Mouse (Mus musculus): ENCODE data around the gene Slc6a20a. TPM values are rescaled to one million over a fixed set of nuclear protein-coding genes. Genes with fewer than 3 reads are reported as not detected.

Slc6a20a gene
- polyA plus RNA-seq, 1 experiment: not detected

DNA sequence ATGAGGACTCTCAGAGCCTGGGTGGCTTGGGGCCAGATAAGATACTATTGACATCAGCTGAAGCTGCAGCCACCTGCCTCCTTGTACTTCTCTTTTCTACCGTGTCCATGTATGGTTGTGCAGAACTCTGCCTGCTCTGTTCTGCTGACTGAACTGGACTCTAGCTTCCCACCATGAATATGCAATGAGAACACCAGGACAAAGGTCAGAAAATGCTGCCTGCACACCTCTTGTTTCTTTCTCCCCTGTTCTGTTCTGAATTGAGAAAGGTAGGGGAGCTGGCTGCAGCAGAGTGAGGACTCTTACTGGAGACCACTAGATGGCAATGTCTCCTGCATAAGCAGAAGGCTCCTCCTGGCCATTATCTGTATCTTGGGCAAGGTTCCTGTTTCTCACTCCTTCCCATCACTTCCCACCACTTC, 40.0 kb downstream of the Slc6a20a start:
- H3K27ac ChIP-seq (ENCODE audit: insufficient read depth, low read length): no peak overlapping the region
- no peaks in the 10 kb centered on the region for H3K4me1 ChIP-seq (ENCODE audit: control insufficient read depth, insufficient read depth, low read length)
- TF ChIP-seq CTCF (IDR thresholded peaks at IDR 0.05; ENCODE audit: borderline replicate concordance, insufficient read depth, low read length): no peak
- TF ChIP-seq POLR2A (IDR thresholded peaks at IDR 0.05; ENCODE audit: low read depth, low read length): no peak
- no peak overlapping the region for H3K4me3 ChIP-seq (ENCODE audit: insufficient read depth, low read length)

DNA sequence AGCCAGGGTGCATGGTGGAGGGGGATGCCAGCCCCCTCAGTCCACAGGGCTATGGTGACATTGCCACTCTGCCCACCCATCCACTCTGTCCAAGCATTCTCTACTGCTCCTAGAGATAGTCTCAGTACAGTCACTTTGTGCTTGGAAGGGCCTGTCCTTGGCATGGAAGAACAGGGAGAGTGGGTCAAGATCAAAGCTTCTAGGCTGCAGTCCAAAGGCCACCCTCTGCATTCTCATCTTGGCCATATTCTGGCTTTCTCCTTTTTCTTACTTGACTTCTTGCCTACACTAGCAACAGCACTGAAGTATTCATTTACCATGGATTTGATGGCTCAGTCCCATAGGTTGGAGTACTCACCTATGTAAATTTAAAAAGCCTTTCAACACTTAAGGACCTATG, 40.5 kb downstream of the Slc6a20a start:
- TF ChIP-seq POLR2A (IDR thresholded peaks at IDR 0.05; ENCODE audit: low read depth, low read length) (no peak), CTCF (IDR thresholded peaks at IDR 0.05; ENCODE audit: borderline replicate concordance, insufficient read depth, low read length) (no peak)
- no peaks in the 10 kb centered on the region for H3K4me1 ChIP-seq (ENCODE audit: control insufficient read depth, insufficient read depth, low read length)
- H3K4me3 ChIP-seq (ENCODE audit: insufficient read depth, low read length): no peak overlapping the region
- no peak overlapping the region for H3K27ac ChIP-seq (ENCODE audit: insufficient read depth, low read length)

DNA sequence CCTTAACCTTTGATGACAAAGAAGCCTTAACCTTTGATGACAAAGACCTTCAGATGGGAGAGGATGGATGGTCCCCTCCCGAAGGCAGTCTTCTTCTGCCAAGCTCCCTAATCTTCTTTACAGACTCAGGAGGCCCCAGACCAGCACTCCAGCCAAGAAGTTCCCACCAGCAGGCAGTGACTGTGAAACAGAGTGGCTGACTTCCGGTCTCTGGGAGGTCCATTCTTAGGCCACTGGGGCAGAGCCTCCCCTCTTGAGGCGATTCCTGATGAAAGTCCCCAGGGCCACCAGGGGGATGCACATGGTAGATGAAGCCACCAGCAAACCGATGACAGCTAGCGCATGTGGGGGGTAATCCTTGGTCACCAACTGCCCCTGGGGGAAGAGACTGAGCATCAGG, 41.9 kb downstream of the Slc6a20a start:
- no peak overlapping the region for H3K4me3 ChIP-seq (ENCODE audit: insufficient read depth, low read length)
- no peak for TF ChIP-seq POLR2A (IDR thresholded peaks at IDR 0.05; ENCODE audit: low read depth, low read length)
- no peak for TF ChIP-seq CTCF (IDR thresholded peaks at IDR 0.05; ENCODE audit: borderline replicate concordance, insufficient read depth, low read length)
- no peaks in the 10 kb centered on the region for H3K4me1 ChIP-seq (ENCODE audit: control insufficient read depth, insufficient read depth, low read length)
- H3K27ac ChIP-seq (ENCODE audit: insufficient read depth, low read length): no peak overlapping the region

DNA sequence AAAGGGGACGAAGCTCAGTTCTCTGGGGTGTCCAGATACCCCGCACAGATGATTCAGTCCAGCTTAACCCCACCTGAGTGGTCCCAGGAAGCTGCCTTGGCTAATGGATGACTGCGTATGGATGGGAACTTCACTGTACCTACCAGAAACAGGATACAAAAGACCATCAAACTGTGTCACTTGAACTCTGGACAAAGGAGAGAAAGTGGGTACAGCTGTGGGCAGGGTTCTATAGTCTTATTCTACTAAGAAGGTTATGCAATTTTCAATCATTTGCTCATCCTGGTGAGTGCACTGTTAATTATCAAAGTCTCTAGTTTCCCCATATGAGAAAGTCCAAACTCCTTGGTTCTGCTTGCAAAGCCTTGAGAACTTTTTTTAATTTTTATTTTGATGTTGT, 45.7 kb downstream of the Slc6a20a start:
- no peak overlapping the region for H3K4me3 ChIP-seq (ENCODE audit: insufficient read depth, low read length)
- H3K4me1 ChIP-seq (ENCODE audit: control insufficient read depth, insufficient read depth, low read length): no peaks in the 10 kb centered on the region
- TF ChIP-seq POLR2A (IDR thresholded peaks at IDR 0.05; ENCODE audit: low read depth, low read length) (no peak), CTCF (IDR thresholded peaks at IDR 0.05; ENCODE audit: borderline replicate concordance, insufficient read depth, low read length) (no peak)
- H3K27ac ChIP-seq (ENCODE audit: insufficient read depth, low read length): no peak overlapping the region

DNA sequence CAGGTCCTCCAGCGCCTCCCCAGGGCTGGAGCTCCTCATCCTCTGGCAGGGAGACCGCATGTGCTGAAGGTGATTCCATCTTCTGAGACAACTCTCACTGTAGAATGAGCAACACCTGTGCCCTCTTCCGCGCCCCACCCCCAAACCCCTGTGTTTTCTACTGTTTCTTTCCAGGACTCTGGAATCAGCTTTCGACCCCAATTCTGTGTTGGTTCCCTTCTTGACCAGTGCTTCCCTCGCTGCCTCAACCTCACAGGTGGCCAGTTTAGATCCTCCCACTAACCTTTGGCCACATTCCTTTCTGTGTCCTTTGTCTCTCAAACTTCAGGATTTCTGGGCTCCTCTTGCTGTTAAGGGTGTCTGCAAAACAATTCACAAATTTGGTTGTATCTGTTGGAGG, 46.4 kb downstream of the Slc6a20a start, which contains the start of gene Slc6a20b:
Slc6a20b (minus strand) TSS at position 285 of the 400 bp plus-strand sequence.
- TF ChIP-seq CTCF (IDR thresholded peaks at IDR 0.05; ENCODE audit: borderline replicate concordance, insufficient read depth, low read length) (no peak), POLR2A (IDR thresholded peaks at IDR 0.05; ENCODE audit: low read depth, low read length) (no peak)
- Histone ChIP-seq H3K27ac (ENCODE audit: insufficient read depth, low read length) (no peak within 1 kb of the TSS), H3K4me3 (ENCODE audit: insufficient read depth, low read length) (no peak within 1 kb of the TSS), H3K4me1 (ENCODE audit: control insufficient read depth, insufficient read depth, low read length) (no peaks in the 10 kb centered on the region)

DNA sequence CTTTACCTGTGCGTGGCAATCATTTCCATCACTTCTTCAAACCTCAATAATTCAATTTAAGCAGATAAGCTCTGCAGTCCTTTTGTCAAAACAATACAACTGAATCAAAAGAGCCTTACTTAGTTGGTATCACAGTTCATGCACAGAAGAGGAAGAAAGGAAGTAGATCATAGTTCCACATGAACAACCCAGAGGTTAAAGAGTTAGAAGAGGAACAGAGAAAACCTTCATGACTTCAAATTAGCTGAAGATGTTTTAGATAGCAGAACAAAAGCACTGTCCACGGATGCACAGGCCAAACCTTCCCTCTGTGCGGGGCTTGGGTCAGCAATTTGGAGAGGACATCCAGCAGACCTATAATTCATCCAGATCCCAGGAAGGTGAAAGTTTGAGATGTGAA, 47.0 kb downstream of the Slc6a20a start:
- Histone ChIP-seq H3K4me3 (ENCODE audit: insufficient read depth, low read length) (no peak overlapping the region), H3K27ac (ENCODE audit: insufficient read depth, low read length) (no peak overlapping the region), H3K4me1 (ENCODE audit: control insufficient read depth, insufficient read depth, low read length) (no peaks in the 10 kb centered on the region)
- TF ChIP-seq POLR2A (IDR thresholded peaks at IDR 0.05; ENCODE audit: low read depth, low read length) (no peak), CTCF (IDR thresholded peaks at IDR 0.05; ENCODE audit: borderline replicate concordance, insufficient read depth, low read length) (no peak)

DNA sequence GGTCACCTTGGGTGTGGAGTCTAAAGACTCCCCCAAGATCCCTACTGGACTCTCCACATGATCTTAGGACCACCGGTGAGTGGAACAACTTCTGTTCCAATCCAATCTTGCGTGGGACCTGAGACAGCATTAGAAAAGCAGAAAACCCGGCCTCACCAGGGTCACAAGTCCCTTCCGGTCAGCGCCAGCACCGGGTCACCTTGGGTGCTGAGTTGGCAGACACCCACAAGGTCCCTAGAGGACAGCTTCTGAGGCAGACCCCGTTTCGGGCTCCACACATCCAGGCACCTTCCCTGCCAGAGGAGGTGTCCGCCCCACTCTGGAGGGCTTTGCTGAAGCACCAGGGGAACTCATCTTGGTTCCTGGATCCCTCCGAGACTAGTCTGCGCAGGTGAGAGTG, 52.9 kb downstream of the Slc6a20a start:
- no peak overlapping the region for H3K27ac ChIP-seq (ENCODE audit: insufficient read depth, low read length)
- TF ChIP-seq CTCF (IDR thresholded peaks at IDR 0.05; ENCODE audit: borderline replicate concordance, insufficient read depth, low read length) (no peak), POLR2A (IDR thresholded peaks at IDR 0.05; ENCODE audit: low read depth, low read length) (no peak)
- no peaks in the 10 kb centered on the region for H3K4me1 ChIP-seq (ENCODE audit: control insufficient read depth, insufficient read depth, low read length)
- no peak overlapping the region for H3K4me3 ChIP-seq (ENCODE audit: insufficient read depth, low read length)

DNA sequence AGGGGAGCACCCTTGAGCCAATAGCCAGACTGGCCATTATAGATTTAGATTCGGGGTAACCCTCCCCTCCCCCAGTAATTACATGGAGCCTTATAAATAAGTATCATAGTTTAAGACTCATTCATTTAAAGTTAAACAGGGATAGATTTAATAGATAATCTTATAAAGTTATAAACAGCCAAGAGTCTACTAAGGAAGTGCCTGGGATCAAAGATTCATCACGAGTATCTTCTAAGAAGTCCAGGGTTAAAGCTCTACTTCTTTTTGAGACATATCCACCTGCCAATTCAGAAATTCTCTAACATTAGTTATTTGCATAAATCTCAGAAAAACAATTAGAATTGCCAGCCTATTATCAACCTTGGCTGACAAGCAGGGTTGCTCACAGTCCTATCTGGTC, 53.9 kb downstream of the Slc6a20a start:
- H3K4me1 ChIP-seq (ENCODE audit: control insufficient read depth, insufficient read depth, low read length): no peaks in the 10 kb centered on the region
- no peak overlapping the region for H3K27ac ChIP-seq (ENCODE audit: insufficient read depth, low read length)
- H3K4me3 ChIP-seq (ENCODE audit: insufficient read depth, low read length): no peak overlapping the region
- TF ChIP-seq CTCF (IDR thresholded peaks at IDR 0.05; ENCODE audit: borderline replicate concordance, insufficient read depth, low read length) (no peak), POLR2A (IDR thresholded peaks at IDR 0.05; ENCODE audit: low read depth, low read length) (no peak)

DNA sequence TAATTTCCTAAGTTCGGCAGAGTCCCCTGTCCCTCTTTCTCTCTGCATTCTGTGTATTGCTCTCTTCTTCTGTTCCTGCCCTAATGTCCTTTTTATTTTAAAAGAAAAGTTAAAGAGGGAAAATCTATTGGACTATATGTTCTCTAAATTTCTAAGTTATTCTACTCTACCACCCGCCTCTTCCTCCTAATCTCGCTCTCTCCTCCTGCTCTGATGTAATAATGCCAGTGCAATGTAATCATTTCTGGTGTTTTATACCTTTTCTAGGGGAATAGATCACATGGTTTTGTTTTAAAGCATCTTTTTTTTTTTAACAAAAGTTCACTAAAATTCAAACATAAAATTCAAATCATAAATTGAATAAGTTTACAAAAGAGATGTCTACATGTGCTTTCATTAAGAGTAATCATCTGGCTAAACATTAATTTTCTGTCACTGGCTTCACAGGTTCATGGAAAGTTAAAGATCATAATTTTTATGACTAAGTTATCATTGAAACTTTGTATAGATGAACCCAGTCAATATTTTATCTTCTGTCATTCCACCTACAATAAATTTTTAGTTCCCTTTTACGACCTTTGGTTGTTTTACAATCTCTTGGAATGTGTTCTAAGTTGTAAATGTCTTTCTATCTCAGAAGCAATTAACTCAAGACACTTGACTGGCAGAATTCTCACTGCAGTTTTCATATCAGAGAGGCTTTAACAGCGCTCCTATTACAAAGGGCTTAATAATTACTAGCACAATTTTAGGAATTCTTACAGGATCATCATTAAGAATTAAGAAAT, 58.2 kb downstream of the Slc6a20a start:
- H3K4me3 ChIP-seq (ENCODE audit: insufficient read depth, low read length): no peak overlapping the region
- no peak overlapping the region for H3K27ac ChIP-seq (ENCODE audit: insufficient read depth, low read length)
- H3K4me1 ChIP-seq (ENCODE audit: control insufficient read depth, insufficient read depth, low read length): no peaks in the 10 kb centered on the region
- no peak for TF ChIP-seq CTCF (IDR thresholded peaks at IDR 0.05; ENCODE audit: borderline replicate concordance, insufficient read depth, low read length)
- no peak for TF ChIP-seq POLR2A (IDR thresholded peaks at IDR 0.05; ENCODE audit: low read depth, low read length)

DNA sequence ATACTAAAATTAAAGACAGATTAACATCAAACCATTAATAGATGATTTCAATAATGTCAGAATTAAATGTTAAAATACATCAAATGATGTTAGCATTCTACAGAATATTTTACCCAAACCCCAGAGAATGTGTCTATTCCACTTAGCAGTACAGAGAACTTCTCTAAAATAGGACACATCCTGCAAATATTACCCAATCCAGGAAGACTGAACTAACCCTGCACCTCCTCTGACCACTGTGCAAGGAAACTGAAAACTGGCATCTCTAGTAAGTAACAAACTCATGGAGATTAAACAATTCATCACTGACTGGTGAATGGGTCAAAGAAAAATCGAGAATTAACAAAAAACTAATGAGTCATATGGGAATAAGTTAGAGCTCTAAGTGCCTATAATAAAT, 77.2 kb downstream of the Slc6a20a start:
- no peak overlapping the region for H3K4me3 ChIP-seq (ENCODE audit: insufficient read depth, low read length)
- TF ChIP-seq POLR2A (IDR thresholded peaks at IDR 0.05; ENCODE audit: low read depth, low read length): no peak
- no peak for TF ChIP-seq CTCF (IDR thresholded peaks at IDR 0.05; ENCODE audit: borderline replicate concordance, insufficient read depth, low read length)
- H3K27ac ChIP-seq (ENCODE audit: insufficient read depth, low read length): no peak overlapping the region
- H3K4me1 ChIP-seq (ENCODE audit: control insufficient read depth, insufficient read depth, low read length): no peaks in the 10 kb centered on the region
